Mouse (Mus musculus) T-helper 2 cell (primary cell): ENCODE results near the gene Aff4.
"Not testable (repeated sequence)": the region's sequence is repeated elsewhere in the genome, so short reads cannot be mapped to it uniquely, and the experiment has no call there.

Experiments used
- in situ Hi-C: fragments of 300-600 bp; cut with MboI, MseI; formaldehyde crosslinking; loops from one replicate; pipeline ENCODE4 v1.15.1; 2025; ENCODE audit warnings: high pct_unique_total_duplicates

Aff4 gene

GRCm38 (mm10) chr11:53350291-53351223, at the start of gene Aff4:
TSS of gene Aff4 (plus strand) at chr11:53350833.
- in situ Hi-C loops: no loop called here

GRCm38 (mm10) chr11:53301167-53301515, 49.5 kb upstream of the Aff4 start:
- in situ Hi-C loops: no loop called here

- in situ Hi-C loops: no loop called here
Measured at GRCm38 (mm10) chr11:53304044-53304840, 46.4 kb upstream of the Aff4 start.

GRCm38 (mm10) chr11:53306965-53307364, 43.7 kb upstream of the Aff4 start:
- in situ Hi-C loops: no loop called here

DNA sequence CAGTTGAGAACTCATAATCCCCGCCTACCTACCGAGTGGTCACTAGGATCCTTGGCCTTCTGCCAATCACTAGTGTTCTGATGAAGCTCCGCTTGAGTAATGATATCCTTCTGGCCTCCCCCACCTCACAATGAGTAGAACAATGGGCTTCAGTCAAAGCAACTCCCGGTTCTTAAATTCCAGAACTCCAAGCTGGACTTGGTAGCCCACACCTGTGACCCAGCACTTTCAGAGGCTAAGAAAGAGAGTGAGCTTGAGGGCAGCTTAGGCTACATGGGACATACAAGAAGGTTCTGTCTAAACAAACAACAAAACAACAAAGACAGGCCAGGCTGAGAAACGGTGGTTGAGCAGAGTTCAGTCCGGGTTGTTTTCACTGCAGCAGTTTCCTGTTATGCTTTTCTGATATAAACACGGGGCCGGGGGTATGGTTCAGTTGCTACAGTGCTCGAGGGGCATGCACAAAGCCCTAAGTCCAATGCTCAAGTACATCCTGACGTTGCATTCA, 43.0 kb upstream of the Aff4 start:
- in situ Hi-C loops: no loop called here

DNA sequence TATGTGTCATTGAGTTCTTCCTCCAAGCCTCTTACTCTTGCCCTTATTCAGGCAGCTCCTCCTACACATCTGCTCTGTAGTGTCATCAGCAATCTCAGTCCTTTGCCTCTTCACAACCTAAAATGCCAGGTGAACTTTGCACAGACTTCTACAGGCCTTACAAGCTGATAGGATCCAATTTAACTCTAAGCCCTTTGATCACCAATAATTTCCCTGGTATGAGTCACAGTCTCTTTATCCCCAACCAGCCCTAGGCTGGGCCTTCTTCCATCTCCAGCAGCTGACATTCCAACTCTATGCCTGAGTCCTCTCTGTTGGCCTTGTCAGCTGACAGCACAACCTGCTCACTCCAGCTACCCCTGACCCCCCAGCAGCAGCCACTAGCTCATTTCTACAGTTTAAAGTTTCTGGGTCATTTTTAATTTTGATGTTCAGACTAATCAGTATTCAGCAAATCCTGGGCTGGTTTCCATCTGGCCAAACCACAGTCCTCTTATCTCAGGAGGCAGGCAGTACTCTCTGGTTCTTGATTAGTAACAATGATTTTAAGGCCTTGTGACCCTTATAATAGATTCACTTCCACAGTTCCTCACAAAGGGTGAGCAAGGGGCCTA, 42.3 kb upstream of the Aff4 start:
- in situ Hi-C loops: no loop called here

DNA sequence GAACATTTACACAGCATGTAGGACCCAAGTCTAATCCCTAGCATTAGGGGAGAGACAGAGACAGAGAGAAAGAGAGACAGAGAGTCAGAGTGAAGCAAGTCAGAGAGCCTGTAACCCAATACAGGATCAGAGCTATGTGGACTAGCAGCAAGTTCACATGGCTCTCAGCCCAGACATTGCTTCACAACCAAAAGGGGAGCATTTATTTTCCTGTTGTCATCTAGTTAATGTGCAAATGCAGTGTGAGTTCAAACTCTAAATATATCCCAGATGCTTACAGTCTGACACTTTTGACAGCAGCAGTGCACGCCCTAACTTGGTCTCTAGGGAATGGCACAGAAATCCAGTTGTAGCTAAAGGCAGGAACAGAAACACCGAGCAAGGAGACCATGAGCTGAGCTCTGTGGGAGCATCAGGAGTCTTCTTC, 41.7 kb upstream of the Aff4 start:
- in situ Hi-C loops: no loop called here

DNA sequence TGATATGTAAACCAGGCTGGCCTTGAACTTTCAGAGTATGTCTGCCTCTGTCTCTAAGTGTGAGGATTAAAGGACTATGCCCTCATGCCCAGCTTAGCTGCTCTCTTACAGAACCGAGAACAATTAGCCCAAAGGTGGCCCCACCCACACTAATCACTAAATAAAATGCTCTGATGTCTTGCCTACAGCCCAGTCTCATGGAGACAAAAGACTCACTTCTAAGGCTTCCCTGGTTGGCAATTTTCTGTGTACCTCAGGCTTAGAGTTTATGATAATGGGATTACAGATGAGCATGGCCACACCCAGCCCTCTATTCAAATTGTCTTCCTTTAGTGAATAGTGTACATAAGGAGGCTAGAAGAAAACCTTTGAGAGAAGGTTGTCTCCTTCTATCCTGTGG, 39.2 kb upstream of the Aff4 start:
- in situ Hi-C loops: no loop called here

DNA sequence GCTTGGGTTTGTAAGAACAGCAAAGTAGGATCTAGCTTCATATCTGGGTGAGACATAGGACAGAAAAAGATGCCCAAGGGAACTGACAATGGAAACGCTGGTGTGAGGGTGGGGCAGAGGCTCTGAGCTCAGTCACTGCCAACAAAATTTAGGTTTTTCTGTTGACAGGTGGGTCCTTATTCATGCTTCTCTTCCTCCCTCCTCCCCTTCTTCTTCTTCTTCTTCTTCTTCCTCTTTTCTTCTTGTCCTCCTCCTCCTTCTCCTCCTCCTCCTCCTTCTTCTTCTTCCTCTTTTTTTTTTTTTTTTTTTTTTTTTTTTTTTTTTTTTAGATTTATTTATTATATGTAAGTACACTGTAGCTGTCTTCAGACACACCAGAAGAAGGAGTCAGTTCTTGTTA, 37.8 kb upstream of the Aff4 start:
- in situ Hi-C loops: not testable (repeated sequence)

DNA sequence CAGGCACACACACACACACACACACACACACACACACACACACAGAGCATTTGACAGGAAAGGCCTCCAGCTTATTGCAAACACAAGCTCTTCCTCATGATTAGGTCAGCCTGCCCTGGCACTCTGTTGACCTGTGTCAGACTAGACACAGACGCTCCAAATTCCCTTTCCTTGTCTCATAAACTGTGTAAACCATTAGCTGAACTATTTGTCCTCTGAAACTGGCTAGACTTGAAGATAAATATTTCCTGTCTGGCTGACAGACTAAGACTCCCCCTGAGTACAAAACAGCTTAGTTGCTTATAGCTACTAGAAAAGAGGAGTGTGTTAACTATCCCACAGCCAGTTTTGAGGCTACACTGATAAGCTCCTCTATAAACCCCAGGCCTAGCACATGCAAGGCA, 35.9 kb upstream of the Aff4 start:
- in situ Hi-C loops: no loop called here

DNA sequence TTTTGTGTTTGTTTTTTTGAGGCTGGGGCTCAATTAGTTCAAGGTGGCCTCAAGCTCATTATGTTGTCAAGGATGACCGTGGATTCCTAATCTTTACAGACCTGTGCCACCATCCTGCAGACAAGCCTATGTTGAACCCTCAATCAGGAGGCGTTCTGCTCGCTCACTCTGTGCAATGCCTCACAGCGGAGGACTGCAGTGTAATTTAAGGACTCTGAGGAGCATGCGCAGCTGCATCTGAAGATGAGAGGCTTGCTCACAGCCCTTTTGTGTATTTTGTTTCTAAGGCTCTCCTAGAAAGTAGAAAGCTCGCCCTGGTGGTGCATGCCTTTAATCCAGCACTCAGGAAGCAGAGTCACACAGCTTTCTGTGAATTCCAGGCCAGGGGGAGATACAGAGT, 33.6 kb upstream of the Aff4 start:
- in situ Hi-C loops: no loop called here

GRCm38 (mm10) chr11:53318041-53318440, 32.6 kb upstream of the Aff4 start:
- in situ Hi-C loops: no loop called here

DNA sequence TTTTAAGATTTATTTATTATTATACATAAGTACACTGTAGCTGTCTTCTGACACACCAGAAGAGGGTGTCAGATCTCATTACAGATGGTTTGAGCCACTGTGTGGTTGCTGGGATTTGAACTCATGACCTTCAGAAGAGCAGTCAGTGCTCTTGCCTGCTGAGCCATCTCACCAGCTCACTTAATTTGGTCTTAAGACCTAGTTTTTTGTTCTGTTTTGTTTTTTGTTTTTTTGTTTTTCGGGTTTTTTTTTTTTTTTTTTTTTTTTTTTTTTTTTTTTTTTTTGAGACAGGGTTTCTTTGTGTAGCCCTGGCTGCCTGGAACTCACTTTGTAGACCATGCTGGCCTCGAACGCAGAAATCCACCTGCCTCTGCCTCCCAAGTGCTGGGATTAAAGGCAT, 32.1 kb upstream of the Aff4 start:
- in situ Hi-C loops: not testable (repeated sequence)

- in situ Hi-C loops: not testable (repeated sequence)
Measured at GRCm38 (mm10) chr11:53319867-53320266, 30.8 kb upstream of the Aff4 start.

DNA sequence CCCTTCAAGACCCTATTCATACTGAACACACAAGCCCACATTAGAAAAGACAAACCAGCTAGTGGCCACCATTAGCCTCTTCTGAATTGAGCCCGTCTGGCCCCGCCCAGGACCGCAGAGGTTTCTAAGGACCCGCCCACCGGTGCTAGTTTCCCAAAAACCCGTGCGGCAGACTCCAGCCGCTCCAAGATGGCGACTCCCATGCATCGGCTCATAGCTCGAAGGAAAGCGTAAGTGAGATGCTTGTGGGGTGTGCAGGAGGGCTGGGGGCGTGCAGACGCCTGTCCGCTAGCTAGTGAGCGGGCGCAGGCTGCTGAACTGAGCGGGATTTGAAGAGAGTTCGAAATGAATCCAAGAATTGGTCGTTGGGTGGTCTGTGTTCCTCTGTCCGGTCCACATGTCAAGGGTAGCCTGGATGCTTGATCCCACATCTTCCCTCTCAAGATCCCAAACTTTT, 26.1 kb upstream of the Aff4 start, which contains the start of gene Zcchc10:
Gene Zcchc10 (plus strand): TSS at position 168 of the 457 bp plus-strand sequence.
- in situ Hi-C loops: no loop called here

- in situ Hi-C loops: no loop called here
Measured at GRCm38 (mm10) chr11:53330325-53330724, 20.3 kb upstream of the Aff4 start.

- in situ Hi-C loops: no loop called here
Measured at GRCm38 (mm10) chr11:53331121-53331520, 19.5 kb upstream of the Aff4 start.

DNA sequence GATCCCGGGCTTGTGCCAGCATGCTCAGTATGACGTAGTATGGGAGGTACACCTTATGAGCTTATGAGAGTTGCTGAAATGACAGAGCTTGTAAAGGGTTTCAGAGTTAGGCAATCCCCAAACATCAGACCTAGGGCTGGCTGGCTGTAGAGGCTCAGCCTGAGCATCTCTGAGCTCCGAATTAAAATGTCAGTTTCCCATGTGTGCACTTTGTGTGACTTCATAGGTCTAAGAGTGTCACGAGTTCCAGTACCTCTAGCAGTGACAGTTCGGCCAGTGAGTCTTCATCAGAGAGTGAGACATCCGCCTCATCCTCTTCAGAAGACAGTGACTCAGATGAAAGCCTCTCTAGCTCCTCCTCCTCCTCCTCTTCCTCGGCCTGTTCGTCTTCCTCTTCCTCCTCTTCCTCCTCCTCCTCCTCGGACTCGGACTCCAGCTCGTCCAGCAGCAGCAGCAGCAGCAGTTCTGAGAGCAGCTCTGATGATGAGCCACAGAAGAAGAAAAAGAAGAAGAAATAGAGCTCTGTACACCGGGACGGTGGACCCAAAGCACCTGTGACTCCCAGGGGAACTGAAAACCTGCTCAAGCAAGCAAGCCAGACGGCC, 18.5 kb upstream of the Aff4 start:
- in situ Hi-C loops: no loop called here

DNA sequence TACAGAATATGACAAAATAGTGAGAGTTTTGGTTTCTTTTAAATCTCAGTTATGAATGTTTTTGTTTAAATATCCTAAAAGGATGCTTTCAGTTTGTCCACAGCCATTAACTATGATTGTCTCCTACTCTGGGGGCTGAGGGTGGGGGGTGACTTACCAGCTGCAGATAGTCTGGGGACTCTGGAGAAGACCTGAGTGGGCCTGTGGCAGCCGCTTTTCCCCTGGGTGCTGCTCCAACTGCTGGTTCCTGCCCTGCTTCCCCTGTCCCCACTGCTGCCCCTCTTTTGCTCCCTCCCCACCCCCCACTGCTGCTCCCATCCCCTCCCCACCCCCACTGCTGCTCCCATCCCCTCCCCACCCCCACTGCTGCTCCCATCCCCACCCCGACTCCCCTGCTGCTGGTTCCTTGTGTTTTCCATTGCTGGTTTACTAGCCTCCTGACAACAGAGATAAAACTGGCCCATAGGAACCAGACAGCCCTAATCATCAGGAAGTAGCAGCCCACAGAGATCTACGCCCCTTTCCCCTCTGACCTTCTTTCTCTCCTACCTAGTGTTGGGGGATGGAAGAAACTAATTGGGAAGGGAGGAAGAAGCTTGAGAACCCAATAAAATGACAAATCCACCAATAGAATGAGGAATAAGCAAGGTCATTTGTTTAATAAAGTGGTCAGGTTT, 15.0 kb upstream of the Aff4 start:
- in situ Hi-C loops: no loop called here

GRCm38 (mm10) chr11:53336182-53336571, 14.5 kb upstream of the Aff4 start:
- in situ Hi-C loops: no loop called here

GRCm38 (mm10) chr11:53336924-53337323, 13.7 kb upstream of the Aff4 start:
- in situ Hi-C loops: no loop called here
